Mouse (Mus musculus) brain, embryonic 14.5 days (tissue): Measurements from ENCODE around the gene Ankle2. TPM values are rescaled to one million over a fixed set of nuclear protein-coding genes. Genes with fewer than 3 reads are reported as not detected.
A peak's percentile ranks its signal among the peaks of the same experiment; 100 is the strongest.

Source experiments
- DNase-seq: peaks from one replicate; pipeline ENCODE4 v3.0.0-alpha.2; 2011; ENCODE audit warnings: low read depth
- CTCF ChIP-seq: fragments of 200-500 bp; IDR thresholded peaks from 2 replicates; pipeline ENCODE4 v1.5.1; 2012; ENCODE audit warnings: inconsistent platforms, mild to moderate bottlenecking, moderate library complexity, borderline replicate concordance; ENCODE audit not compliant: insufficient read depth, insufficient read length; ENCODE audit errors: extremely low read depth
- POLR2A ChIP-seq: fragments of 200-500 bp; IDR thresholded peaks from 2 replicates; pipeline ENCODE4 v1.6.1; 2012; ENCODE audit warnings: mild to moderate bottlenecking, inconsistent platforms, borderline replicate concordance; ENCODE audit not compliant: poor library complexity, insufficient read depth, insufficient read length, severe bottlenecking; ENCODE audit errors: extremely low read depth
- polyA plus RNA-seq: library from polyadenylated mRNA; depleted of rRNA; stranded (reverse); fragments of >200 nt; gene quantifications from 2 replicates; pipeline ENCODE4 v1.2.3, GENCODE M21; 2012

Gene Ankle2
- polyA plus RNA-seq, 1 experiment, result 19.8 TPM

- TF ChIP-seq POLR2A (no peak), CTCF (no peak)
- peak; percentile 11 for DNase-seq
Observed at GRCm38 (mm10) chr5:110231638-110232037, 834 bp downstream of the Ankle2 start.

- TF ChIP-seq CTCF, result no peak
- no peak for TF ChIP-seq POLR2A
- DNase-seq, result no peak
Observed at GRCm38 (mm10) chr5:110232346-110232745, 1.5 kb downstream of the Ankle2 start.

- TF ChIP-seq POLR2A (no peak), CTCF (no peak)
- DNase-seq, result no peak
Observed at GRCm38 (mm10) chr5:110244091-110244490, 13.3 kb downstream of the Ankle2 start.

GRCm38 (mm10) chr5:110266941-110267340 is 36.1 kb downstream of the Ankle2 start:
- no peak for DNase-seq
- TF ChIP-seq CTCF, result no peak
- TF ChIP-seq POLR2A, result no peak

- TF ChIP-seq POLR2A (peak; percentile 82), CTCF (peak; percentile 86)
Observed at GRCm38 (mm10) chr5:110269141-110270101, 38.6 kb downstream of the Ankle2 start, which contains the start of gene Pgam5. Gene Pgam5 (minus strand): TSS chr5:110269913.

GRCm38 (mm10) chr5:110270242-110270641 is 39.4 kb downstream of the Ankle2 start:
- TF ChIP-seq CTCF (no peak), POLR2A (no peak)
- DNase-seq, result no peak

More at GRCm38 (mm10) chr5:110269141-110270101, 38.6 kb downstream of the Ankle2 start, which contains the start of gene Pgam5:
- DNase-seq, result peak; percentile 95

GRCm38 (mm10) chr5:110274147-110274546 is 43.3 kb downstream of the Ankle2 start:
- no peak for DNase-seq
- TF ChIP-seq POLR2A, result no peak
- TF ChIP-seq CTCF, result no peak

- TF ChIP-seq POLR2A (no peak), CTCF (no peak)
- DNase-seq, result no peak
Observed at GRCm38 (mm10) chr5:110274846-110275245, 44.0 kb downstream of the Ankle2 start.

- TF ChIP-seq POLR2A, result no peak
- no peak for TF ChIP-seq CTCF
- DNase-seq, result no peak
Observed at GRCm38 (mm10) chr5:110276391-110276790, 45.6 kb downstream of the Ankle2 start.

- TF ChIP-seq POLR2A, result no peak
- TF ChIP-seq CTCF, result no peak
- DNase-seq, result no peak
Observed at GRCm38 (mm10) chr5:110276910-110277309, 46.1 kb downstream of the Ankle2 start.

GRCm38 (mm10) chr5:110281984-110282383 is 51.2 kb downstream of the Ankle2 start:
- TF ChIP-seq POLR2A (no peak), CTCF (no peak)
- no peak for DNase-seq
